Mouse (Mus musculus) kidney, embryonic 15.5 days (tissue): ENCODE measurements around the gene Dock1. TPM values are rescaled to one million over a fixed set of nuclear protein-coding genes. Genes with fewer than 3 reads are reported as not detected.

Source experiments
- ATAC-seq: fragments of 200-750 bp; cut with Nextera tagmentation; replicated peaks from 2 replicates; pipeline ENCODE4 v1.8.0; 2017; ENCODE audit warnings: moderate TSS enrichment; ENCODE audit not compliant: low FRiP score
- H3K27ac ChIP-seq: fragments of 300-500 bp; sonication (generic); 2 replicates; pipeline ENCODE4 v1.5.1; 2015; ENCODE audit warnings: mild to moderate bottlenecking, inconsistent platforms
- H3K27me3 ChIP-seq: fragments of 300-500 bp; sonication (generic); 2 replicates; pipeline ENCODE4 v1.6.1; 2015; ENCODE audit warnings: inconsistent platforms
- H3K36me3 ChIP-seq: fragments of 300-500 bp; sonication (generic); 2 replicates; pipeline ENCODE4 v1.6.1; 2015; ENCODE audit warnings: inconsistent platforms
- H3K4me1 ChIP-seq: fragments of 300-500 bp; sonication (generic); 2 replicates; pipeline ENCODE4 v1.6.1; 2015; ENCODE audit warnings: inconsistent platforms
- H3K4me2 ChIP-seq: fragments of 300-500 bp; sonication (generic); 2 replicates; pipeline ENCODE4 v1.6.1; 2015; ENCODE audit warnings: moderate library complexity, mild to moderate bottlenecking, inconsistent platforms
- H3K4me3 ChIP-seq: fragments of 300-500 bp; sonication (generic); replicated peaks from 2 replicates; pipeline ENCODE4 v1.5.1; 2015; ENCODE audit warnings: mild to moderate bottlenecking, inconsistent platforms
- H3K9ac ChIP-seq: fragments of 300-500 bp; sonication (generic); 2 replicates; pipeline ENCODE4 v1.6.1; 2015; ENCODE audit warnings: mild to moderate bottlenecking, inconsistent platforms
- H3K9me3 ChIP-seq: fragments of 300-500 bp; sonication (generic); replicated peaks from 2 replicates; pipeline ENCODE4 v1.6.1; 2016; ENCODE audit warnings: inconsistent platforms
- WGBS: fragments of 180-500 bp; shearing (Covaris S2); methylation state at CpG from one replicate; pipeline ENCODE4 v1.1.7; 2015; ENCODE audit warnings: mixed read lengths; 5-methylcytosine and 5-hydroxymethylcytosine counted together
- polyA plus RNA-seq: library from polyadenylated mRNA; unstranded; fragments of >200 nt; fragmentation: Nextera tagmentation; extraction: Ambion mirVana; gene quantifications from 2 replicates; pipeline ENCODE4 v1.2.1, GENCODE M21; 2015

The Dock1 gene
- polyA plus RNA-seq, 1 experiment from 2014 or later, result 47.7 TPM

DNA sequence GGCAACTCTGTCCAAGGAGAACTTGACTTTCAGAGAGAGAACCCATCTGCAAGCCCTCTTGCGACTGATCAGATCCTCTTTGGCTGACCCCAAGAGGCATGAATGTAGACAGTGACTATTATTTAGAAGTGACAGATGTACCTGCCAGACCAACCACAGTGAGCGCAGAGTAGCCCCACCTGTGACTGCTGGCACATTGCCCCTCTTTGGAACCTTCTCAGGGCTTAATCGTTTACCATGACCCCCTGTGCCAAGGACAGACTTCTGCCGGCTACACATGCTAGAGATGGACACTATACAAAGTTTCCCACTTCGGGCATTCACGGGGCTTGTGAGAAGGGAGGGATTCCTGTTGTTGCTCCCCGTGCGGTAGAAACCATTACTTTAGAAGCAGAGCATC lies 413.0 kb downstream of the Dock1 start:
- Histone ChIP-seq H3K4me1 (no peaks in the 10 kb centered on the region), H3K9me3 (no peaks in the 10 kb centered on the region), H3K4me2 (no peak overlapping the region), H3K27me3 (no peaks in the 10 kb centered on the region), H3K27ac (no peak overlapping the region), H3K9ac (no peak overlapping the region), H3K4me3 (no peak overlapping the region), H3K36me3 (peaks cover 52% of the 10 kb centered on the region)
- no peak for ATAC-seq
- 86% methylated on average over 8 of the region's 8 CpGs for WGBS

GRCm38 (mm10) chr7:135084069-135084468 lies 413.6 kb downstream of the Dock1 start:
- no peak overlapping the region for H3K4me3 ChIP-seq
- H3K9me3 ChIP-seq, result no peaks in the 10 kb centered on the region
- H3K27me3 ChIP-seq, result no peaks in the 10 kb centered on the region
- H3K4me2 ChIP-seq, result no peak overlapping the region
- ATAC-seq, result no peak
- WGBS, result 86% methylated on average over 7 of the region's 7 CpGs
- peaks cover 52% of the 10 kb centered on the region for H3K36me3 ChIP-seq
- H3K4me1 ChIP-seq, result no peaks in the 10 kb centered on the region
- no peak overlapping the region for H3K9ac ChIP-seq
- H3K27ac ChIP-seq, result no peak overlapping the region

GRCm38 (mm10) chr7:135086556-135086955 lies 416.1 kb downstream of the Dock1 start:
- Histone ChIP-seq H3K36me3 (peaks cover 50% of the 10 kb centered on the region), H3K4me3 (no peak overlapping the region), H3K9me3 (no peaks in the 10 kb centered on the region), H3K4me2 (no peak overlapping the region), H3K9ac (no peak overlapping the region), H3K27me3 (no peaks in the 10 kb centered on the region), H3K4me1 (no peaks in the 10 kb centered on the region), H3K27ac (no peak overlapping the region)
- 79% methylated on average over 5 of the region's 5 CpGs for WGBS
- ATAC-seq, result no peak

DNA sequence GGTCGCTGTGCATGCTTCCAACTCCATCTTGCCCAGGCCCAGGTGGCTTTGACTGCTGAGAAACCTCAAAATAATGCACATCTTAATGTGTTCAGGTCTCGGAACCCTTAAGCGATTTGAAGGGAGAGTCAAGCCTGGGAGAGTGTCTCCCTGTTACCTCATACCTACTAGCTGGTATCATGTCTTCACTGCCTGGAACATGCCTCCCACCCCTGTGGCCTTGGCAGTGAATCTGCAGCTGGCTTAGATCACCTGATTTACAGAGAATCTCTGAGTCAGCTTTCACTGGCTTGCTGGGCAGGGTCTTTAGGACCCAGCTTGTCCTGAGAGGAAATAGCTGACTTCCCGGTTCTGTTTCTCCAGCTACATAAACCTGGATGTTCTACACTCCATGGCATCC lies 419.2 kb downstream of the Dock1 start:
- peaks cover 31% of the 10 kb centered on the region for H3K36me3 ChIP-seq
- H3K27ac ChIP-seq, result no peak overlapping the region
- no peak for ATAC-seq
- no peak overlapping the region for H3K9ac ChIP-seq
- H3K27me3 ChIP-seq, result no peaks in the 10 kb centered on the region
- WGBS, result 80% methylated on average over 4 of the region's 4 CpGs
- no peak overlapping the region for H3K4me2 ChIP-seq
- no peaks in the 10 kb centered on the region for H3K9me3 ChIP-seq
- H3K4me3 ChIP-seq, result no peak overlapping the region
- no peaks in the 10 kb centered on the region for H3K4me1 ChIP-seq

DNA sequence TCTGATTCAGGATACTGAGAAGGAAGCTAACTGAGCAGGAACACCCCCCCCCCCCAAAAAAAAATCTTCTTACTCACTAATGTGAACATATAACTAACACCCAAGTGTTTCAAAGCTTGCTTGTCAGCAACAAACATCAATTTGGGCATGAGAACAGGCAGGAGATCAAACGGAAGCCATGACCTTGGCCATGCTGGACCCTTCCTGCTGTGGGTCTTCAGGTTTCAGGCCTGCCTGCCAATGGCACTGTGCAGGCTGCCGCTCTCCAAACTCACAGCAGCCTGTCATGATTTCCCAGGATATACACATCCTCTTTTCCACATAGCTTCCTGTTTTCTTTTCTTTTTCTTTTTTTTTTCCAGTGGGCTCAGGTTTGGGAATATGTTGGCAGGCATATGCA lies 423.4 kb downstream of the Dock1 start:
- H3K27me3 ChIP-seq, result no peaks in the 10 kb centered on the region
- no peaks in the 10 kb centered on the region for H3K4me1 ChIP-seq
- no peak overlapping the region for H3K4me2 ChIP-seq
- ATAC-seq, result no peak
- 46% methylated on average over 2 of the region's 2 CpGs for WGBS
- H3K4me3 ChIP-seq, result no peak overlapping the region
- no peak overlapping the region for H3K9ac ChIP-seq
- H3K9me3 ChIP-seq, result no peaks in the 10 kb centered on the region
- peaks cover 24% of the 10 kb centered on the region for H3K36me3 ChIP-seq
- no peak overlapping the region for H3K27ac ChIP-seq

GRCm38 (mm10) chr7:135101921-135102320 lies 431.5 kb downstream of the Dock1 start:
- WGBS, result 93% methylated on average over 7 of the region's 7 CpGs

GRCm38 (mm10) chr7:135106536-135106935 lies 436.1 kb downstream of the Dock1 start:
- H3K36me3 ChIP-seq, result peaks cover 45% of the 10 kb centered on the region
- no peak overlapping the region for H3K4me3 ChIP-seq
- H3K4me1 ChIP-seq, result no peaks in the 10 kb centered on the region
- no peak overlapping the region for H3K9ac ChIP-seq
- H3K27me3 ChIP-seq, result no peaks in the 10 kb centered on the region
- H3K4me2 ChIP-seq, result no peak overlapping the region
- no peak overlapping the region for H3K27ac ChIP-seq
- H3K9me3 ChIP-seq, result no peaks in the 10 kb centered on the region
- WGBS, result 46% methylated on average over 3 of the region's 3 CpGs
- no peak for ATAC-seq

More at GRCm38 (mm10) chr7:135101921-135102320, 431.5 kb downstream of the Dock1 start:
- Histone ChIP-seq H3K9me3 (no peaks in the 10 kb centered on the region), H3K4me3 (no peak overlapping the region), H3K27ac (no peak overlapping the region), H3K36me3 (peaks cover 28% of the 10 kb centered on the region), H3K4me2 (no peak overlapping the region), H3K4me1 (no peaks in the 10 kb centered on the region), H3K27me3 (no peaks in the 10 kb centered on the region), H3K9ac (no peak overlapping the region)
- no peak for ATAC-seq

DNA sequence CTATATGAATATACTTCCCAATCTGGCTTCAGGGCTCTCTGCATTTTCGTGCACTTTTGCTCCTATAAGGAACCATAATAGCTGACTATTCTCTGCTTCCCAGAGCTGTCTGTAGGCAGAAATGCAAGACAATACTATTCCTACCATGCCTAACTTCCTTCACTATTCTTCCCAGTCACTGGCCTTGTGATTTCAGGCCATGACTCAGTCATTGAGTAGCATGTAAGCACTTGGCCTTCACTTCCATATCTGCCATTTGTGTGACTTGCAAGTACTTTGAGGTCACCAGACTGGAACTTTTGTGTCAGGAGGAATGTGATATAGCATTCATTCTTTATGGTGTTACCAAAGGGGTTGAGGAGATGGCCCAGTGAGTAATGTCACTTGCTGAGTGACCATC lies 439.9 kb downstream of the Dock1 start:
- WGBS, result 90% methylated on average over 1 of the region's 1 CpGs
- H3K4me2 ChIP-seq, result no peak overlapping the region
- H3K36me3 ChIP-seq, result peaks cover 67% of the 10 kb centered on the region
- H3K27ac ChIP-seq, result no peak overlapping the region
- H3K9ac ChIP-seq, result no peak overlapping the region
- no peaks in the 10 kb centered on the region for H3K9me3 ChIP-seq
- H3K4me3 ChIP-seq, result no peak overlapping the region
- H3K4me1 ChIP-seq, result no peaks in the 10 kb centered on the region
- H3K27me3 ChIP-seq, result no peaks in the 10 kb centered on the region
- no peak for ATAC-seq

- Histone ChIP-seq H3K36me3 (peaks cover 51% of the 10 kb centered on the region), H3K4me2 (no peak overlapping the region), H3K9me3 (no peaks in the 10 kb centered on the region), H3K4me1 (peaks cover 14% of the 10 kb centered on the region; the same call in 1 of the 2 replicates), H3K4me3 (no peak overlapping the region), H3K9ac (no peak overlapping the region), H3K27me3 (no peaks in the 10 kb centered on the region), H3K27ac (no peak overlapping the region)
- no peak for ATAC-seq
- 90% methylated on average over 10 of the region's 10 CpGs for WGBS
These were observed 455.0 kb downstream of the Dock1 start for GRCm38 (mm10) chr7:135125296-135126065.

GRCm38 (mm10) chr7:135132461-135132860 lies 462.0 kb downstream of the Dock1 start:
- no peak for ATAC-seq
- H3K4me3 ChIP-seq, result no peak overlapping the region
- H3K4me1 ChIP-seq, result peaks cover 20% of the 10 kb centered on the region
- no peak overlapping the region for H3K27ac ChIP-seq
- H3K4me2 ChIP-seq, result no peak overlapping the region
- no peak overlapping the region for H3K9ac ChIP-seq
- H3K36me3 ChIP-seq, result peaks cover 35% of the 10 kb centered on the region
- 90% methylated on average over 4 of the region's 4 CpGs for WGBS
- no peaks in the 10 kb centered on the region for H3K9me3 ChIP-seq
- H3K27me3 ChIP-seq, result no peaks in the 10 kb centered on the region

GRCm38 (mm10) chr7:135134619-135135018 lies 464.2 kb downstream of the Dock1 start:
- Histone ChIP-seq H3K4me2 (no peak overlapping the region), H3K9ac (no peak overlapping the region), H3K27ac (peak overlapping the region; percentile 2; the same call in 1 of the 2 replicates), H3K4me1 (peaks cover 10% of the 10 kb centered on the region), H3K36me3 (peaks cover 53% of the 10 kb centered on the region), H3K4me3 (no peak overlapping the region), H3K9me3 (no peaks in the 10 kb centered on the region), H3K27me3 (no peaks in the 10 kb centered on the region)
- ATAC-seq, result peak; percentile 77
- 29% methylated on average over 12 of the region's 12 CpGs for WGBS

DNA sequence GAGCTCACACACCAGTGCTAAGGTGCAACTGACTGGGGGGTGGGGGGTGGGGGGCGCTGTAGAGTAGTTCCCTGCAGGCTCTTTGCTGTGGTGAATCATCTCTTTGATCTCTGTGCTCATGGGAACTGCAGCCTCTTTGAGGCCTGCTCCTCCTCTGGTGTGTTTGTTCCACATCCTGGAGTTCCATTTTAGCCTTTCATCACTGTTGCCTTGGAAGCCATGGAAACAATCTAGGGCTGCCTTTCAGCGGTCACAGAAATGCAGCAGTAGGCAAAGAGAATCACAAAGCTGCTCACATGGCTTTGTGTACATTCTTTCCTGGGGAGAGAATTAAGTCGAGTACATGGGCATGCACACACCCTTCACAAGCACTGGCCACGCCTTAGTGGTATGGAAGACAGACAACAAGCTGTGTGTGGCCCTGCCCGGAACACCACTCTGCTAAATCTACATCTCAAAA lies 468.7 kb downstream of the Dock1 start:
- H3K9ac ChIP-seq, result no peak overlapping the region
- no peak overlapping the region for H3K4me3 ChIP-seq
- H3K4me1 ChIP-seq, result peaks cover 8% of the 10 kb centered on the region
- H3K4me2 ChIP-seq, result no peak overlapping the region
- H3K27ac ChIP-seq, result no peak overlapping the region
- 49% methylated on average over 5 of the region's 5 CpGs for WGBS
- H3K9me3 ChIP-seq, result no peaks in the 10 kb centered on the region
- ATAC-seq, result no peak
- no peaks in the 10 kb centered on the region for H3K27me3 ChIP-seq
- H3K36me3 ChIP-seq, result peaks cover 74% of the 10 kb centered on the region

DNA sequence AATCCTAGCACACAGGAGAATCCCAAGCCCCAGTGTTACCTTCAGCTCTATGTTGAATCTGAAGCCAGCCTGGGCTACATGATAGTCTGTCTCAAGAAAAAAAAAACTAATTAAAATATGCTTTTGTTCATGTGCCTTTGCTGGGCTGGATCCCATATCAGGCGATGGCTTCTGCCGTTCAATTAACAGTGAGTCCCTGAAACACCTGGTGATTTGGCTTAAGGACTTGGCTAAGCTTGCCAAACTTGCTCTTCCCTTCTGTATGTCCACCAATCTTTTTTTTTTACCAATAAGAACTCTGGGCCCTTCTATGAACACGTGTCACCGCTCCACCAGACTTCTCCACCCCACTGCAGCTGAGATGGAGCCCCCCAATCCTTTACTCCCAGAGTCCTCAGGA lies 474.3 kb downstream of the Dock1 start:
- ATAC-seq, result no peak
- H3K27ac ChIP-seq, result no peak overlapping the region
- H3K4me1 ChIP-seq, result no peaks in the 10 kb centered on the region
- no peak overlapping the region for H3K9ac ChIP-seq
- no peaks in the 10 kb centered on the region for H3K27me3 ChIP-seq
- no peak overlapping the region for H3K4me3 ChIP-seq
- no peaks in the 10 kb centered on the region for H3K9me3 ChIP-seq
- H3K36me3 ChIP-seq, result peaks cover 81% of the 10 kb centered on the region
- no peak overlapping the region for H3K4me2 ChIP-seq
- WGBS, result 96% methylated on average over 4 of the region's 4 CpGs
